Mouse (Mus musculus) brain, adult 2 months (tissue): ENCODE data around the gene Thap7.
A peak's percentile ranks its signal among the peaks of the same experiment; 100 is the strongest.
"Not testable (repeated sequence)": the region's sequence is repeated elsewhere in the genome, so short reads cannot be mapped to it uniquely, and the experiment has no call there.

ENCODE experiments used
- DNase-seq: peaks from one replicate; pipeline ENCODE4 v3.0.0; 2011; ENCODE audit warnings: low read depth, low spot score

The Thap7 gene

DNA sequence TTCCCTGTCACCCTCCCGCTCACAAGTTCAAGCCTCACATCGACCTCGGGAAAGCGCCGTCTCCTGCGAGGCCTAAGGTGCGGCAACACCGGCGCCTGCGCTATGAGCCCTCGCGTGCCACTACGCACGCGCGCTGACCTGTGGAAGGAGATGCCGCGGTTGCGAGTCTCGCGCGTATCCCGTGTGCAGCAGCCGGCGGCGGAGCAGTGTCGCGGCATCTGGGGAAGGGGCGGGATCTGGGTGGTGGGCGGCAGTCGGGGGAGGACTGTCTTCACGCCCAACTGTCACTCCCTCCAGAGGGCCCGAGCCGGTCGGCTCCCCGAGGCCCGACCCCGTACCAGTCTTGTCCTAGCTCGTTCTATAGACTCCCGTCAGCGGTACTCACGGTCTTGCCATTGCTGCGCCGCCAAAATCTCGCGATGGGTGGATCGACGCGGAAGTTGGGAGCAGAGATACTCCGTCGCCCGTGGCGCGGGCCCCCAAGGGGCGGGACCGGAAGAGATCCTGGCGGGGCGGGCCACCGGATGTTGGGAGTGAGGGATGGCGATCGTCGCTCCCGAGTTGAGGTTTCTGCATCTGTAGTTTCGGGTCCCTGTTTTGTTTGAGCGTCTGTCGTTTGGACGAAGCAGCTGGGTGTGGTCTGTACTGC lies at the start of gene Thap7:
TSS of gene Thap7 (minus strand) at position 497 of the 649 bp plus-strand sequence.
- peak; percentile 99 for DNase-seq

DNA sequence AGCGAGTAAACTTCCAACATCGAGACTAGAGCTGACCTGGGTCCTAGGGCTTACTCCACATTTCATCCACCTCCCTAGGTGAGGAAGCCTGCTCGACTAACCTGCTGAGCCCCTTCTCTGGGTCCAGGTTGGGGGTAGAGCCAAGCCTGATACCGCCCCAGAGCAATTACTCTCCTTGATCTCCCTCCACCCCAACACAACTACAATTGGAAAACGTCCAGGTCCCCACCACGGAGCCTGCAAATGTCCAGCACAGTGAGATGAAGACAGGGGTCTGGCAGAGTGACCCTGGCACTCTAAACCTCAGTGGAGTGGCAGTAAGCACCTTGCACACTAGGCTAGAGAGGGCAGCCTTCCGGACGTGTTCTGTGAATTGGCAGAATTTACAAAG lies 45.9 kb upstream of the Thap7 start:
- no peak for DNase-seq

DNA sequence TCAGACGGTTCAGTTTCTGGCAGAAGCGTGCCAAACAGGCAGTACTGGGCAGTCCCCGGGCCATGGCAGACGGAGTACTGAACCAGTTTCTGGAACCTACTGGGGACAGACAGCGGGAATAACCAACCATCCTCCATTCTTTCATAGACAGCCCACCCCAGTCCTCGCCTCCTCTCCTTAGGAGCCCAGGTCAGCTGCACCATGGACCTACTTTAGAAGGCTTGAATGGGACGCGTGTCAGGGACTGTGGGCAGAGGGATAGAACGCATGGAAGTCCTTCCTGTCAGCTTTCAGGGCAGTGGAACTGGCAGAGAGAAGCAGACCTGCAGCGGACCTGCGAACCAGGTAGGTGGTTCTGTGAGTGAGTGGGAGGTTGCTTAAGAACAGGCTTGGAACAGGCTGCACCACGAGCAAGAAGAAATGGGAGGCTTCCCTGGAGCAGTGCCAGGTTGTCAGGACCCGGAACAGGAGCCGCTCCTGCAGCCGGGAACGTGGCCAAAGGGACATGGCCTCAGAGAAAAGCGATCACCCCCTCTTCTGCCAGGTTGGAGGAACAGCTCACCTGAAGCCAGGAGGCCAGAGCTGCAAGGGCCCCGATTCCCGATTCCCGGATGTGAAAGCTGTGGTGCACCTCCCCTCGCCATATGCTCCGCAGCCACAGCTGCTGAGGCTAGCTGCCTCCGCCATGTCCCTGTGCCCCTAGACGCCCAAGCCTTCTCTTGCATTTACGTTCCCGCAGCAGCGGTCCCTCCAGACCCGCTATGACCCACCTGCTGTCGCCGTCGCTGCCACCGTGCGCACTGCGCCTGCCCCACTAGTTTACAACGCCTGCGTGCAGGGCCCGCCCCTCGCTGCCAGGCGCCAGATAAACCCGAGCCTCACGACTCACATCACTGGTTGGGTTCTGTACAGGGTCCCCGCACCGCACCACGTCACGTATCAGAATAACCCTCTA lies 45.2 kb upstream of the Thap7 start:
- peak; percentile 90 for DNase-seq

DNA sequence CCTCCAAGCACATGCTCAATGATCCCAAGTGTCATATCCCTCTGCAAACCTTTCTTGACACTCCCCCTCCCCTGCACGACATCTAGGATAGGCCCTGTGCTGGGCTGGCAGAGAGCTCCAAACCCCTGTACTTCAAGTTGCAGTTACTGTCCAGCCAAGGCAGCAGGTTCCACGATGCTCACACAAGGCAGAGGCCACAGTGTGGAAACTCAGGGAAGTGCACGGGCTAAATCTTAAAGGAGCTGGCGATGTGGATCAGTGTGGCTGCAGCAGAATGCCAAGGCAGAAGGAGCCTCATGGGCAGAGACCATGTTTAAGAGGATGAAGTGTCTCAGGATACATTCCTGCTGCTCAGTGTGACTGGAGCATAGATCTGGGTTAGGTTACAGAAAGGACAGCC lies 35.2 kb upstream of the Thap7 start:
- DNase-seq: no peak

DNA sequence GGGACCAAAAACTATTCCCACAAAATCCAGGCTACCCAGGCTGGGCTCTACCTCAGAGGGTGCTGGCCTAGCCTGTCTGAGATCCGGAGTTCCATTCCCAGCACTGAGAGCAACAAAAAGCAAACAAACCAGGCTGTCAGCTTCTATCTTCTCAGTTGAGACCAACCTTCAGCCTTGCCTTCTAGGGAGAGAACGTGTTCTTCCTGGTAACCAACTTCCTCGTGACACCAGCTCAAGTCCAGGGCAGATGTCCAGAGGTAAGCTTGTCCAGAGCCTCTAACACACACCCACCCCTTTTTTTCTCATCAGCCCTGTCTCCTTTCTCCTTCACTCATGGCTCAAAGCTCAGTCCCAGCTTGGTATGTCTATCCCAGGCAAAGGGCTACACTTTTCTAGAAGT lies 33.8 kb upstream of the Thap7 start:
- DNase-seq: no peak

DNA sequence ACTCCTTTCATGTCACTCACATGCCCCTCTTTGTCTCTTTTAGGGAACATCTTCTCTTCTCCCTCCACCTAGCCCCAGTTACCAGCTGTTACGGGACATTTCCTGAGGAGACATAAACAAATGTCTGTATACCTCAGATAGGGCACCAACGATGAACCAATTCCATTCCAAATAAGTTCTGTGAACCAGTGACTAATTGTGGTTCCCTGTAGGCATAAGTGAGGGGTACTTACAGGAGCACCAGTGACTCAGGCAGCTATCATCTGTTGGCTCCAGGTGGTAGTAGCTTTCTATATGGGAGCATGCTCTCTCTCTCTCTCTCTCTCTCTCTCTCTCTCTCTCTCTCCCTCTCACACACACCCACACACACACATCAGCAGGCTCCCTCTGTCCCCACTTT lies 33.3 kb upstream of the Thap7 start:
- peak; percentile 93 for DNase-seq

DNA sequence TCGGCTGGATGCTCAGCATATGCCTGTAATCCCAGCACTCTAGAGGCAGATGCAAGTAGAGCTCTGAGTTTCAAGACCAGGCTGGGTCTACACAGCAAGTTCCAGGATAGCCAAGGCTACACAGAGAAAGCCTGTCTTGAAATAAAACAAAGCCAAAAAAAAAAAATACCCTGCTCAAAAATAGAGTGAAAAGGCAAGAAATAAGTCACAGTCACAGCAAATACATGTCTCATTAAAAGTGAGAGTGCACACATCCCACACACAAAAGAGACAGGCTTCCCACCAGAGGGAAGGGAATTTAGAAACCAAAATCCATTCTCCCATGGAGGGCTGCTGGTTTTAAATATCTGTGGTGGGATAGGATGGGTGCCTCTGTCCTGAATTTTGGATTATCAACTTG lies 32.6 kb upstream of the Thap7 start:
- DNase-seq: peak; percentile 70

DNA sequence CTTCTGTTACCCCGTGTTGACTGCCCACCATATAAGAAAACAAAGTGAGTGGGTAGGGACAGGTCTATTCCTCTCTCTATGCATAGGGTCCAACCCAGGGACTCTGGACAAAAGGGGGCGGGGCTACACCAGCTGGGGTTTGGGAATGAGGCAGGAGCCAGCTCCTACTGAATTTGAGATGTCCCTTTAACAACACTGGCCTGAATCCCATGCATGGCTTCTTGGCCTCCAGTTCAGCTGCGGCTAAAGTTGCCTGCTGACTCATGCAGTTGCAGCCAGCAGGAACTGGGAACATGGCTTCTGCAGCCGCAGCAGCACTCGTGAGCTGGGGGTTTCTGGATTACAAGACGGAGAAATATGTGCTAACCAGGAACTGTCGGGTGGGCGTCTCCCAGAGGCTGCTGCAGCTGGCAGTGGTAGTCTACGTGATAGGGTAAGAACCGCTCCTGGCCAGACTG lies 30.8 kb upstream of the Thap7 start, which contains the start of gene P2rx6:
TSS of gene P2rx6 (plus strand) at position 135 of the 458 bp plus-strand sequence.
- DNase-seq: peak; percentile 67

DNA sequence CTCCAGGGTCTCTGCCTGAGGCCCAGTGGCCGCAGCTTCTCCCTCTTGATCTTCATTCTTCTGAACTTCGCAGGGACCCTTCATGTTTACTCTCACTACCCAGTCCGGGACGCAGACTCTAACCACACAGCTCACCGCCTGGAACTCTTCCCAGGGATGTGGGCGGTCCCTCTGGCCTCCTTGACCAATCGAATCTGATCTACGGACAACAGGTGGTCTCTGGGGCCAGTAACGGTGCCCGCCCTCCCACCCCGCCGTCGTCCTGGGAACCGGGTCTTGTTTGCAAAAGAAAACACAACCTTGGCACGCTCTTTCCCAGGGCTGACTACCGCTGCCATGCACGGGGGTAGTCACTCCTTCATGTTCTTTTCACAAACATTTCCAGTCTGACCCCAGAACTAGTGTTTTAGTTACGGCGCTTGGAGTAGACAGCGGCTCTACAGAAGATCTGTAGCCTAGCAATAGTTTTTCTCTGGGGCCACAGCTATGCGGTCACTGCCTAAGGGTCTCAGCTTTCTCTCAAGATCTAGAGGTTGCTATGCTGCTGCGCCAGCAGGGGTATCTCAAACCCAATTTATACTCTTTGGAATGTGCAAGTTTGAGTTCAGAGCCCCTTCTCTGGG lies 30.3 kb upstream of the Thap7 start, which contains the start of gene Lrrc74b:
TSS of gene Lrrc74b (minus strand) at position 120 of the 623 bp plus-strand sequence.
- no peak for DNase-seq

DNA sequence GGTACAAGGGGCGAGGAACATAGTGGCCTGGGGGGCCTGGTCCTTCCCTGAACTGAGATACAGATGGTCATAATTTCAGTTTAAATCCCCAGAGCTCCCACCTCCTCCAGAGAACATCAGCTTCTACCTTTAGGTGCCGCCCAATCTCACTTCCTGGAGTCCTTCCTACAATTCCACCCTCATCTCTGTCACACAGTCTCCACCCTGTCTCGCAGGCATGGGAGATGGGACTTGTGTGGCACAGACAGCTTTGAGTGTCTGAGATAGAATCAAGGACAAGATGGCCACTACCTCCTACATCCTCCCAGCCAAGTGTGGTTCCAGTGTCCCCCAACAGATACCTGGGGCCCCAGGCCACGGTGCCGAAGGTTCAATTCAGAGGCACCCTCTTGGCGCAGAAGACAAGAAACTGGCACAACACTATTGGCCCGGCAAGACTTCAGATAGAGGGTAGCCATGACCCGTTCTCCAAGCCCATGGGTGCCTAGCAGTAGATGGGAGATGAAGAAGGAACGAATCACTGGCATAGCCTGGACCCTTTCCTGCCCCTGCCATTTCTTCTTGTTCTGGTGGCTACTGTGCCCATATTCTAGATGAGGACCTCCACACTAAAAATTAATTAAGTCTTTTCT lies 28.6 kb upstream of the Thap7 start:
- peak; percentile 71 for DNase-seq

DNA sequence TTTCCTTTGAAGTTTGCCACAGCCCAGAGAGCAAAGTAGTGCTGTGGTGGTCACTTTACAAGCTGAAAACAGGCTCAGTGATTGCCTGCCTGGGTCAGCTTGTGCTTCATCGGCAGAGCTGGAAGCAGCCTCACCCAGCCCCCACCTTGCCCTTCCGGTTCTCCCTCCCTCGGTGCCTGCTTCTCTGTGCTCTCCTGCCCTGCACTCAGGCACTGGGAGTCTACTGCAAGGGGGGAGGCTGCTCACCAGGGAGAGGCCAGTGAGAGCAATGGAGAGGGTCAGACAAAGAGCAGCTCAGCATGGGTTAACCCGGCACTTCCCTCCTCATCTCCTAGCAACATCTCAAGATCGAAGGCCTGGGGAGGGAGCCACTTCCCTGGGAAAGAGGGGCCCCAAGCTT lies 27.9 kb upstream of the Thap7 start:
- DNase-seq: no peak

DNA sequence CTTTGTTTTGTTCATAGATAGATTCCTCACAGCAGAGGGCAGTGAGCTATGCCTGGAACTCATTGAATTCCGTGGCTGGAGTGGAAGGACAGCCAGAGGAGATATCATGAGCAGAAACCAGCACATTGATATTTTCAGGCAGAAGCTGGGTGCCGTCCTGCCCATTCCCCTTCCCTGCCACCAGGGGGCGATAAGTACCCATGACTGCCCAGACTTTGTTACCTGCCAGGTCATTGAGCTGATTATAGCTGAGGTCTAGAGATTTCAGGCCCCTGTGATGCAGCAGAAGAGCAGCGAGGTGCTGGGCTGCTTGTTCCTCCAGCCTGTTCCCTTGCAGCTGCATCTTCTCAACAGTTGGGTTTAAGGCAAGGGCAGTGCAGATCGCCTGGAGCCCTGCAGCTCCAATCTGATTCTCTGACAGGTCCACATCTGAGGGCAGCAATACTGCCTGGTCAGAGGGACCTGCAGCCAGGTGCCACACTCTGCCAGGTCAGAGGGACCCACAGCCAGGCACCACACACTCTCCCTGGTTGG lies 27.1 kb upstream of the Thap7 start:
- peak; percentile 78 for DNase-seq

DNA sequence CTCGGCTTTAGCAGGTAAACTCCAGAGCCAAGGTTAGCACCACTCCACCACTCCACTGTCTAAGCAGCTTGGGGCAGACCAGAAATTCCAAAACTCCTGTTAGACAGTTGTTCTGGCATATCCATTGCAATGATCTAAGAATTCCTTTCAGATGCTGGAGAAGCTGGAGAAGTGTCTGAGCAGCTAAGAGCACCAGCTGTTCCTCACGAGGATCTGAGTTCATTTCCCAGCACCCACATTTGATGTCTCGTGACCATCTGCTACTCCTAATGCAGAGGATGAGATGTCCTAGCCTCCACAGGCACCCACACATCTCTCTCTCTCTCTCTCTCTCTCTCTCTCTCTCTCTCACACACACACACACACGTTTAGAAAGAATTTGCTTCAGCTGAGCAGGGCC lies 26.0 kb upstream of the Thap7 start:
- DNase-seq: peak; percentile 82

DNA sequence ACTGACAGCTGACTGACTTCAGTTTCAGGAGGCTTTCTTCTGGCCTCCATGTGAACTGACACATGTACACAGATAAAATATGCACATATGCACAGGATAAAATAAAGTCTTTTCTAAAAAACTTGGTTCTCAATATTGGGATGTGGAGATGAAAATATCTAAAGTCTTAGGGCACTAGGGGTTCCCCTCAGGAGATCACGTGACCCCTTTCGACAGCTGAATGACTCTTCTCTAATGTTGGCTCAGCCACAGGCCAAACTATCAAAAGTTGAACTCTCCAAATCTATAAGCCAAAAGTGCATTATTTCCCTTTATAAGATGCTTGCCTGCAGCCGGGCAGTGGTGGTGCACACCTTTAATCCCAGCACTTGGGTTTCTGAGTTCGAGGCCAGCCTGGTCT lies 25.2 kb upstream of the Thap7 start:
- no peak for DNase-seq

DNA sequence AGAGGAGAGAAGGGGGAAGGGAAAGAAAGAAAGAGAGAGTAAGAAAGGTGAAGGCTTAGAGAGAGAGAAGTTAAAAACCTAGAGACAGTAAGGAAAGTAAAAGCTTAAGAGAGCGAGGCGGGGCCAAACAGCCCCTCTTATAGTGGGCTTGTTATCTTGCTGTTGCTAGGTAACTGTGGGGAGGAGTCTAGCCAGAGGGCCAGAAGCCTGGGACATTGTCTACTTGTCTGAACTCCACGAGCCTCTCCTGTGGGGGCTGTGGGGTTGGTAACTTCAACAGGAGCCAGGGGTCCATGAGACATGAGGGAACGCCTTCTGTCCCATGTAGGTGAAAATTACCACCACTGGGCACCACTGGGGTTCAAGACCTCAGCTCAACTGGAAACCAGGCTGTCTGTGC lies 23.8 kb upstream of the Thap7 start:
- not testable (repeated sequence) for DNase-seq

DNA sequence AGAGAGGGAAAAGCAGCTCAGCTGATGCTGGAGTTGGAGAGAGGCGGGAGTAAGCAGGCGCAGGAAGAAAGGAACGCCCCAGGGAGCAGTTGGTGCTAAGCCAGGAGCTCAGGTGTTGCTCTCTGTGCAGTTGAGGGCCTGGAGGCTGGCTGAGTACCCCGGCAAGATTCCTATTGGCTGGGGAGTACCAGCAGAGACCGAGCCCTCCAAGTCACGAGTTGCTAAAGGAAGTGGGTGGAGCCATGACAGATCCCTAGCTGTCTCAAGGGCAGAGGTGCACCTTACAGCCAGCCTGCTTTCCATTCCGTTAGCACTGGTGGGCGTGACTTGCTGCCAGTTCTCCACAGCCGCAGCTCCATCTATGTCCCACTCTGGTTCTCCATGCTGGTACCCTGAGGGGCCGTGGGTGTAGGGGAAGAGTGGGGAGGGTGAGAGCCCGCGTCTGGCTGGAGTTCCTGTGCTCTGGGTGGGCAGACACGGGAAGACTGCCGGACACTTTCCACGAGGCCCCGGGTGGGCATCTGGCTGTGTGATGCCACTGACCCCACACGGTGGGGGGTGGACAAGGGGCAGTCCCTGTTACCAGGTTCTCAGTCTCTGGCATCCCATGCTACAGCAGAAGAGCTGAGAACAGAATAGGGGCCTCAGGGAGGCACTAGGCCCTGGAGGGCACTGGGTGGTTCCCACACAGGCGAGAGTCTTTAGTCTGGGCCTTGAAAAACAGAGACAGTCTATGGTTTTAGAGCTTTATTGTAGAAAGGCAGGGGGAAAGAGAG lies 23.2 kb upstream of the Thap7 start:
- DNase-seq: peak; percentile 89

DNA sequence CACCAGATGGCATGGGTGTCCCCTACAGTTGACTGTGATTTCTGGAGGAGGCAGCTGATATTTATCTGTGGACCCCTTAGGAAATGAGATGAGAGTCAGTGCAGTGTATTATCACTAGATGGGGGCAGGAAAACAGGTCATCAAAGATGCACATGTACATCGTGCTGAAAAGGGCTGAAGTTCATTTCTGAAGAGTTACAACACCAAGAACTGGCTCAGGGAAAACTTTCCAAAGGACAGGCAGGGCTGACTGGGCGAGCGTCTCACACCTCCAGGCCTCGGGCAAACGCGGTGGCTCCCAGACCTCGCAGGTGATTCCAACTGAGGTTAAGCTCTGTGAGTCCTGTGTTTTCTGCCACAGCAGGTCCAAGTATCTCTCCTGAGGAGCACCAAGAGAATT lies 21.9 kb upstream of the Thap7 start:
- DNase-seq: no peak

DNA sequence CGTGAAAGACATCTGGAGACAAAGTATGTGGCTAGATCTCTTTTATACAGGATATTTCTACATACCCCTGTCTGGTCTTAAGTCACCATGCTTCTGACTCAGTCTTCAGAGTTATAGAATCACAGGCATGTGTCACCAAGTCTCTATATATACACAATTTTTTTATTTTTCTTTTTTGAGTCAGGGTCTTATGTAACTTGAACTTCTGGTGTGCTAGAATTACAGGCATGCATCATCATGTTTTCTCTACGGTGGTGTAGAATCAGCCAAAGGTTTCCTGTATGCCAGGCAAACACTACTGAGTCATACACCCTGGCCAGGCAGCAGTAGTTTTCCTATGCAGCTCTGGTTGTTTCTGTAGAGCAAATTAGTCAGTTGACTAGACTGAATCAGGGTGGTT lies 11.7 kb upstream of the Thap7 start:
- peak; percentile 87 for DNase-seq

DNA sequence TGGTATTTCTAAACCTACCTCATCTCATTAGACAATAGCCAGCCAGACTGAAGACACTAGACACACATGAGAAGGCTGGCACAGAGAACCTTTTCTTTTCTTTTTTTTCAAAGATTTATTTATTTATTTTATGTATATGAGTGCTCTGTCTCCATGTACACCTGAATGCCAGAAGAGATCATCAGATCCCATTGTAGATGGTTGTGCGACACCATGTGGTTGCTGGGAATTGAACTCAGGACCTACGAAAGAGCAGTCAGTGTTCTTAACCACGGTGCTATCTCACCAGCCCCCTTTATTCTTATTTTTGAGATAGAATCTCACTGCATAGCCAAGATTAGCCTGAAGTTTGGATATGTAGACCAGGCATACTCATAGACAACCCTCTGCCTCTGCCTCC lies 5.6 kb upstream of the Thap7 start:
- no peak for DNase-seq

DNA sequence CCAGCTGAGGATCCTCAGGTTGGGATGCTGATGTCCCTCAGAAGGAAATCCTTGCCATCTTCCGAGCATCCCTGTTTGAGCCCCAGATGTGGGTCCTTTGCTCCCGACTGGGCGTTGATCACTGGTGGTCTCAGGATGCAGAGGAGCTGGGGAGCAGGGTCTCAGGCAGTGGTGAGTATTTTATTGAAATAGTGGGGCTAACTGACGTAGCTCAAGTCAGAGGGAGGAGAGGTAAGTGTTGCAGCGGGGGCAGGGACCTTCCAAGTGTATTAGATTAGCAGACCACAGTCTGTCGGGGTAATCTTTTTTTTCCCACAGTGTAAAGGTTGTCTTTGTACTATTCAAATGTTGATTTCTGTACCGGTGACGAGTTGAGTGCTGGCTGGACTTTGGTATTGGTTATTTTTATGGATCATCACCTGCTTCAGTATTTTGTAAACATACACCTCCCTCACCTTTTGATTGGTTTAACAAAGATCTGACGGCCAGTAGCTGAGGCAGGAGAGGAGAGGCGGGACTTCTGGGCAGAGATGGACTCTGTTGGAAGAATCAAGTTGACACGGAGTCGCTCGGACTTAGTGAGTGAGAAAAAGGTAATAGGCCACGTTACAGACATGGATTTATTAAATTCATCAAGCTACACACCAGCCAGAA lies 1.9 kb upstream of the Thap7 start:
- DNase-seq: no peak
